Mouse (Mus musculus) megakaryocyte, embryonic 14.5 days (primary cell): Measurements from ENCODE around the gene Ksr1. TPM values are rescaled to one million over a fixed set of nuclear protein-coding genes. Genes with fewer than 3 reads are reported as not detected.

Source experiments
- H3K27me3 ChIP-seq: replicated peaks from 2 replicates; pipeline ENCODE3; 2012; ENCODE audit warnings: inconsistent platforms
- H3K36me3 ChIP-seq: replicated peaks from 2 replicates; pipeline ENCODE3; 2012; ENCODE audit warnings: low read length, inconsistent platforms, mixed read lengths
- H3K4me1 ChIP-seq: 2 replicates; pipeline ENCODE4 v1.6.1; 2012; ENCODE audit warnings: inconsistent platforms
- H3K4me3 ChIP-seq: replicated peaks from 2 replicates; pipeline ENCODE3; 2012; ENCODE audit warnings: moderate library complexity, mild to moderate bottlenecking, inconsistent platforms
- H3K9me3 ChIP-seq: 2 replicates; pipeline ENCODE4 v1.6.1; 2012; ENCODE audit warnings: inconsistent platforms
- FLI1 ChIP-seq: IDR thresholded peaks from 2 replicates; pipeline ENCODE4 v1.6.1; 2012; ENCODE audit warnings: low read length, inconsistent platforms, mixed read lengths
- GATA1 ChIP-seq: IDR thresholded peaks from 3 replicates; pipeline ENCODE4 v1.6.1; 2012; ENCODE audit warnings: mixed read lengths, low read length, inconsistent platforms, borderline replicate concordance
- polyA plus RNA-seq: library from polyadenylated mRNA; stranded (reverse); fragments of >175 nt; gene quantifications from 2 replicates; pipeline ENCODE4 v1.2.3, GENCODE M21; 2012; ENCODE audit warnings: low replicate concordance; ENCODE audit not compliant: insufficient read depth

Ksr1 gene
- polyA plus RNA-seq, 1 experiment, result 46.5 TPM

GRCm38 (mm10) chr11:79176687-79177086 lies 30.5 kb upstream of the Ksr1 start:
- TF ChIP-seq GATA1, result no peak
- no peak for TF ChIP-seq FLI1
- H3K36me3 ChIP-seq, result no peaks in the 10 kb centered on the region
- H3K27me3 ChIP-seq, result peaks cover 34% of the 10 kb centered on the region
- peaks cover 21% of the 10 kb centered on the region for H3K9me3 ChIP-seq
- peaks cover 34% of the 10 kb centered on the region for H3K4me1 ChIP-seq
- no peak overlapping the region for H3K4me3 ChIP-seq

GRCm38 (mm10) chr11:79172054-79172453 lies 25.8 kb upstream of the Ksr1 start:
- Histone ChIP-seq H3K4me3 (no peak overlapping the region), H3K4me1 (peaks cover 30% of the 10 kb centered on the region), H3K27me3 (peaks cover 31% of the 10 kb centered on the region), H3K36me3 (no peaks in the 10 kb centered on the region), H3K9me3 (peaks cover 18% of the 10 kb centered on the region)
- TF ChIP-seq GATA1, result no peak
- no peak for TF ChIP-seq FLI1

- Histone ChIP-seq H3K4me1 (peaks cover 34% of the 10 kb centered on the region), H3K36me3 (no peaks in the 10 kb centered on the region), H3K9me3 (no peaks in the 10 kb centered on the region), H3K27me3 (peaks cover 37% of the 10 kb centered on the region), H3K4me3 (no peak overlapping the region)
- TF ChIP-seq FLI1, result no peak
- no peak for TF ChIP-seq GATA1
Observed at GRCm38 (mm10) chr11:79166582-79167300, 20.5 kb upstream of the Ksr1 start.

- no peak overlapping the region for H3K4me3 ChIP-seq
- peaks cover 6% of the 10 kb centered on the region for H3K9me3 ChIP-seq
- peaks cover 33% of the 10 kb centered on the region for H3K4me1 ChIP-seq
- H3K36me3 ChIP-seq, result no peaks in the 10 kb centered on the region
- peaks cover 32% of the 10 kb centered on the region for H3K27me3 ChIP-seq
- TF ChIP-seq FLI1, result no peak
- TF ChIP-seq GATA1, result no peak
Observed at GRCm38 (mm10) chr11:79161077-79161758, 15.0 kb upstream of the Ksr1 start.

GRCm38 (mm10) chr11:79160127-79160526 lies 13.9 kb upstream of the Ksr1 start:
- Histone ChIP-seq H3K4me3 (no peak overlapping the region), H3K36me3 (no peaks in the 10 kb centered on the region), H3K9me3 (peaks cover 6% of the 10 kb centered on the region), H3K27me3 (peaks cover 22% of the 10 kb centered on the region), H3K4me1 (peaks cover 39% of the 10 kb centered on the region)
- no peak for TF ChIP-seq GATA1
- no peak for TF ChIP-seq FLI1

- H3K27me3 ChIP-seq, result peaks cover 8% of the 10 kb centered on the region
- H3K9me3 ChIP-seq, result peaks cover 6% of the 10 kb centered on the region
- no peak overlapping the region for H3K4me3 ChIP-seq
- TF ChIP-seq FLI1, result no peak
- no peak for TF ChIP-seq GATA1
- peaks cover 45% of the 10 kb centered on the region for H3K4me1 ChIP-seq
- no peaks in the 10 kb centered on the region for H3K36me3 ChIP-seq
Observed at GRCm38 (mm10) chr11:79157729-79158128, 11.5 kb upstream of the Ksr1 start.

- Histone ChIP-seq H3K9me3 (peaks cover 6% of the 10 kb centered on the region), H3K36me3 (no peaks in the 10 kb centered on the region), H3K27me3 (peaks cover 6% of the 10 kb centered on the region), H3K4me3 (no peak overlapping the region), H3K4me1 (peaks cover 48% of the 10 kb centered on the region)
- TF ChIP-seq GATA1, result no peak
- TF ChIP-seq FLI1, result no peak
Observed at GRCm38 (mm10) chr11:79155348-79155747, 9.1 kb upstream of the Ksr1 start.

GRCm38 (mm10) chr11:79152696-79153095 lies 6.5 kb upstream of the Ksr1 start:
- Histone ChIP-seq H3K9me3 (peaks cover 6% of the 10 kb centered on the region), H3K27me3 (peaks cover 3% of the 10 kb centered on the region), H3K36me3 (no peaks in the 10 kb centered on the region), H3K4me3 (peak overlapping the region; percentile 44), H3K4me1 (peaks cover 68% of the 10 kb centered on the region)
- TF ChIP-seq FLI1 (no peak), GATA1 (no peak)

- Histone ChIP-seq H3K36me3 (no peaks in the 10 kb centered on the region), H3K4me1 (peaks cover 76% of the 10 kb centered on the region), H3K27me3 (no peaks in the 10 kb centered on the region), H3K9me3 (no peaks in the 10 kb centered on the region), H3K4me3 (no peak overlapping the region)
- no peak for TF ChIP-seq FLI1
- no peak for TF ChIP-seq GATA1
Observed at GRCm38 (mm10) chr11:79151874-79152273, 5.7 kb upstream of the Ksr1 start.

- no peak overlapping the region for H3K4me3 ChIP-seq
- no peak for TF ChIP-seq FLI1
- no peak for TF ChIP-seq GATA1
- H3K4me1 ChIP-seq, result peaks cover 77% of the 10 kb centered on the region
- H3K9me3 ChIP-seq, result no peaks in the 10 kb centered on the region
- no peaks in the 10 kb centered on the region for H3K36me3 ChIP-seq
- no peaks in the 10 kb centered on the region for H3K27me3 ChIP-seq
Observed at GRCm38 (mm10) chr11:79150301-79150700, 4.1 kb upstream of the Ksr1 start.

- Histone ChIP-seq H3K4me1 (peaks cover 75% of the 10 kb centered on the region), H3K27me3 (no peaks in the 10 kb centered on the region), H3K4me3 (peak overlapping the region; percentile 50), H3K36me3 (peaks cover under 1% of the 10 kb centered on the region), H3K9me3 (no peaks in the 10 kb centered on the region)
- TF ChIP-seq GATA1 (peak; percentile 39; the same call in 1 of the 3 replicates), FLI1 (no peak)
Observed at GRCm38 (mm10) chr11:79149295-79149694, 3.1 kb upstream of the Ksr1 start.
